Mouse (Mus musculus) myocyte (in vitro differentiated cells): ENCODE data around the gene Blm. TPM values are rescaled to one million over a fixed set of nuclear protein-coding genes. Genes with fewer than 3 reads are reported as not detected.

Experiments
- H3K27me3 ChIP-seq: one replicate; pipeline ENCODE4 v1.6.1; 2011; ENCODE audit not compliant: control insufficient read depth, insufficient read depth, insufficient read length
- H3K36me3 ChIP-seq: one replicate; pipeline ENCODE4 v1.6.1; 2011; ENCODE audit not compliant: control insufficient read depth, insufficient read depth
- H3K4me2 ChIP-seq: one replicate; pipeline ENCODE4 v1.6.1; 2011; ENCODE audit warnings: low read depth, control low read depth
- H3K4me3 ChIP-seq: one replicate; pipeline ENCODE4 v1.5.1; 2011; ENCODE audit warnings: mild to moderate bottlenecking, control low read depth, moderate library complexity
- H3K79me2 ChIP-seq: one replicate; pipeline ENCODE4 v1.6.1; 2011; ENCODE audit not compliant: control insufficient read depth, insufficient read depth
- H3ac ChIP-seq: one replicate; pipeline ENCODE4 v1.6.1; 2011; ENCODE audit not compliant: control insufficient read depth, insufficient read length
- CEBPB ChIP-seq: IDR thresholded peaks from 2 replicates; pipeline ENCODE4 v1.6.1; 2011; ENCODE audit warnings: mild to moderate bottlenecking, moderate library complexity; ENCODE audit not compliant: poor library complexity, insufficient read depth, severe bottlenecking
- E2F4 ChIP-seq: IDR thresholded peaks from one replicate; pipeline ENCODE4 v1.6.1; 2011; ENCODE audit warnings: mild to moderate bottlenecking, control low read depth, moderate library complexity; ENCODE audit not compliant: insufficient read depth
- MAX ChIP-seq: IDR thresholded peaks from one replicate; pipeline ENCODE4 v1.6.1; 2011; ENCODE audit warnings: low read depth, mild to moderate bottlenecking, control low read depth
- MYOD1 ChIP-seq, 3 experiments: IDR thresholded peaks; one replicate each; pipeline ENCODE4 v1.6.1; 2011; ENCODE audit warnings: control low read depth in 2 of 3, low read depth in 2 of 3, mild to moderate bottlenecking in 2 of 3, moderate library complexity in 1 of 3; ENCODE audit not compliant: insufficient read length in 2 of 3, control insufficient read depth in 1 of 3
- MYOG ChIP-seq, 3 experiments: IDR thresholded peaks; one replicate each; pipeline ENCODE4 v1.6.1; 2011; ENCODE audit warnings: control low read depth in 2 of 3, low read depth in 2 of 3, mild to moderate bottlenecking in 2 of 3; ENCODE audit not compliant: insufficient read length in 2 of 3, control insufficient read depth in 1 of 3, insufficient read depth in 1 of 3
- POLR2A ChIP-seq: IDR thresholded peaks from one replicate; pipeline ENCODE4 v1.6.1; 2011; ENCODE audit warnings: low read depth, mild to moderate bottlenecking, control low read depth, moderate library complexity; ENCODE audit not compliant: insufficient read length
- POLR2AphosphoS2 ChIP-seq: IDR thresholded peaks from one replicate; pipeline ENCODE4 v1.6.1; 2011; ENCODE audit warnings: low read depth, control low read depth; ENCODE audit not compliant: insufficient read length
- REST ChIP-seq: IDR thresholded peaks from one replicate; pipeline ENCODE4 v1.6.1; 2011; ENCODE audit warnings: mild to moderate bottlenecking, control low read depth, moderate library complexity; ENCODE audit not compliant: insufficient read depth, insufficient read length
- SRF ChIP-seq: IDR thresholded peaks from one replicate; pipeline ENCODE4 v1.6.1; 2011; ENCODE audit warnings: low read depth; ENCODE audit not compliant: control insufficient read depth, insufficient read length
- TCF12 ChIP-seq: IDR thresholded peaks from one replicate; pipeline ENCODE4 v1.6.1; 2011; ENCODE audit warnings: mild to moderate bottlenecking, control low read depth; ENCODE audit not compliant: poor library complexity, insufficient read depth, severe bottlenecking
- TCF3 ChIP-seq: IDR thresholded peaks from one replicate; pipeline ENCODE4 v1.6.1; 2011; ENCODE audit warnings: low read depth, control low read depth; ENCODE audit not compliant: insufficient read length
- USF1 ChIP-seq: IDR thresholded peaks from one replicate; pipeline ENCODE4 v1.6.1; 2011; ENCODE audit warnings: low read depth, mild to moderate bottlenecking, control low read depth, moderate library complexity
- polyA plus RNA-seq: library from polyadenylated mRNA; unstranded; fragments of >200 nt; fragmentation: generic; extraction: Trizol; gene quantifications from one replicate; pipeline ENCODE4 v1.2.1, GENCODE M21; 2012; ENCODE audit warnings: missing spikeins

Blm gene
- polyA plus RNA-seq, 1 experiment: 1.1 TPM

GRCm38 (mm10) chr7:80555146-80555545 is 20.2 kb upstream of the Blm start:
- H3K79me2 ChIP-seq: no peaks in the 10 kb centered on the region
- TF ChIP-seq POLR2A (no peak), CEBPB (no peak), SRF (no peak), TCF3 (no peak), TCF12 (no peak), E2F4 (no peak), POLR2AphosphoS2 (no peak), MYOG (IDR thresholded peaks at IDR 0.05; ENCODE audit: control insufficient read depth in 1 of 3, insufficient read depth in 1 of 3, insufficient read length in 2 of 3, low read depth in 2 of 3) (no peak), REST (no peak), USF1 (no peak), MAX (no peak), MYOD1 (IDR thresholded peaks at IDR 0.05; ENCODE audit: control insufficient read depth in 1 of 3, insufficient read length in 2 of 3, low read depth in 2 of 3) (no peak)
- H3K4me2 ChIP-seq: no peak overlapping the region
- H3K36me3 ChIP-seq: no peaks in the 10 kb centered on the region
- H3K27me3 ChIP-seq: peaks cover 8% of the 10 kb centered on the region
- no peak overlapping the region for H3K4me3 ChIP-seq
- no peak overlapping the region for H3ac ChIP-seq

DNA sequence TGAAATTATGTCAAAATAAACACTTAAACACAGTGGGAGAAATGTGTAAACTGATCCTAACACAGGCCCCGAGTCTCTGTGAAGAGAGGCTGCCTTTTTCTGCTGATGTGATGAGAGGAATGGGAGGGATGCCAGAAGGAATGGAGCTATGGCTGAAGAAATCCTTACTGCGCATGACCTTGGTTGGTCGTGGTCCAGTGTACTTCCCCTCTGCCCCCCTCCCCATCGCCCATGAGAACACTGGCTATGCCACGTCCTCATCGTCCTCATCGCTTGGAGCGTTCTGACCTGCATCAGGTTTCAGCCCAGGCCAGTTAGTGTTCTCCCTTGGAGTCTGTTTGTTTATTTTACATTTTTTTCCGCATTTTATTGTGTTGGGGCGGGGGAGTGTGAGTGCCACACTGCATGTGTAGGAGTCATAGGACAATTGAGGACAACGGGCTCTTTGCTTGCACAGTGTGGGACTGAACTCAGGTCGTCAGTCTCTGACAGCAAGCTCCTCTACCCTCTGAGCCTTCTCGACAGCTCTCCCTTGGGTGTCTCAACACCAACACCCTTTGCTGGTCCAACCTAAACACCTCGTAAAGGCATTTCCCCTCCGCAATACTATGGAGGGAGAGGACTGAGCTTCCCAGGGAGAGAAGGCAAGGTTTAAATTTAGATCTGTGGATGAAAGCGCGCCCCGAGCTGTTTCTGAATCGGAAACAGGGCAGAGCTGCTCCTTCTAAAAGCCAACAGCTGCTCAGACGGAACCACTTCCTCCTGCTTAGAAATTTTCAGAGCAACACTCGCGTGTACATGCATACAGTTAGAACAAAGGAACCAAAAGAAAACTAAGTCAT is 19.5 kb upstream of the Blm start:
- TF ChIP-seq SRF (no peak), USF1 (no peak), REST (no peak), MAX (no peak), POLR2AphosphoS2 (no peak), POLR2A (no peak), TCF12 (no peak), MYOD1 (IDR thresholded peaks at IDR 0.05; ENCODE audit: control insufficient read depth in 1 of 3, insufficient read length in 2 of 3, low read depth in 2 of 3) (no peak), E2F4 (no peak), CEBPB (no peak), TCF3 (no peak), MYOG (IDR thresholded peaks at IDR 0.05; ENCODE audit: control insufficient read depth in 1 of 3, insufficient read depth in 1 of 3, insufficient read length in 2 of 3, low read depth in 2 of 3) (no peak)
- Histone ChIP-seq H3K4me3 (no peak overlapping the region), H3K27me3 (peaks cover 8% of the 10 kb centered on the region), H3ac (no peak overlapping the region), H3K36me3 (no peaks in the 10 kb centered on the region), H3K79me2 (no peaks in the 10 kb centered on the region), H3K4me2 (no peak overlapping the region)

DNA sequence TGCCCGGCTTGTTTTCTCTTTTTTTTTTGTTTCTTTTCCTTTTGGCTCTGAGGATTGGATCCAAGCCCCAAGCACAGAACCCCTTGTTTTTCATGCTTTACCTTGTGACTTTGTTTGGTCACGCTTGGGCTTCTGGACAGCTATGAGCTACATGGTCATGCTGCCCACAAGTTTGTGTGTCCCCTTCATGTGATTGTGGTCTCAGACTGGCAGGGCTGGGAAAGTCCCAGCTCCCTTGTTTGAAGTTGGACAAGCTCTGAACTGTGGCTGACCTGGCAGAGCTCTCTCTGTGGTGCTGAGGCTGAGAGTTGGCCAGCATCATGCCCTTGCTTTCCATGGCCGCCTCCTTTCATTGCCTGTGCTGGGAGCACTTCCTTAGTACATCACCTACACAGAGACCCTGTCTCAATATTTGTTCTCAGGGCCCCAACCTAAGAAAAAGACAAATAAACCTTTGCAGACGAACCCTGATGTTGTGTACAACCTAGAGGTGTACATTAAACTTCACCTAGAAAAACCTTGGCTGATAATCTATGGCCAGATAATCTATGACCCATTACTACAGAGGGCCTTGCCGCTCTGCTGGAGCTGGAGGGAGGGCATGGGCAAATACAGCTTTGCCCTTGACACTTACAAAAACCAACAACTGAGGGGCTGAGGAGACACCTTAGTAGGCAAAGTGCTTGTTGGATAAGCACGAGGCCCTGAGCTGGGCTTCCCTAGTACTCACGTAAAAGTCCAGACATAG is 13.8 kb upstream of the Blm start:
- Histone ChIP-seq H3K4me3 (no peak overlapping the region), H3ac (no peak overlapping the region), H3K36me3 (no peaks in the 10 kb centered on the region), H3K79me2 (no peaks in the 10 kb centered on the region), H3K4me2 (no peak overlapping the region), H3K27me3 (peaks cover 23% of the 10 kb centered on the region)
- TF ChIP-seq MYOD1 (IDR thresholded peaks at IDR 0.05; ENCODE audit: control insufficient read depth in 1 of 3, insufficient read length in 2 of 3, low read depth in 2 of 3) (no peak), POLR2AphosphoS2 (no peak), REST (no peak), MYOG (IDR thresholded peaks at IDR 0.05; ENCODE audit: control insufficient read depth in 1 of 3, insufficient read depth in 1 of 3, insufficient read length in 2 of 3, low read depth in 2 of 3) (no peak), CEBPB (no peak), E2F4 (no peak), POLR2A (no peak), TCF12 (no peak), MAX (no peak), SRF (no peak)

DNA sequence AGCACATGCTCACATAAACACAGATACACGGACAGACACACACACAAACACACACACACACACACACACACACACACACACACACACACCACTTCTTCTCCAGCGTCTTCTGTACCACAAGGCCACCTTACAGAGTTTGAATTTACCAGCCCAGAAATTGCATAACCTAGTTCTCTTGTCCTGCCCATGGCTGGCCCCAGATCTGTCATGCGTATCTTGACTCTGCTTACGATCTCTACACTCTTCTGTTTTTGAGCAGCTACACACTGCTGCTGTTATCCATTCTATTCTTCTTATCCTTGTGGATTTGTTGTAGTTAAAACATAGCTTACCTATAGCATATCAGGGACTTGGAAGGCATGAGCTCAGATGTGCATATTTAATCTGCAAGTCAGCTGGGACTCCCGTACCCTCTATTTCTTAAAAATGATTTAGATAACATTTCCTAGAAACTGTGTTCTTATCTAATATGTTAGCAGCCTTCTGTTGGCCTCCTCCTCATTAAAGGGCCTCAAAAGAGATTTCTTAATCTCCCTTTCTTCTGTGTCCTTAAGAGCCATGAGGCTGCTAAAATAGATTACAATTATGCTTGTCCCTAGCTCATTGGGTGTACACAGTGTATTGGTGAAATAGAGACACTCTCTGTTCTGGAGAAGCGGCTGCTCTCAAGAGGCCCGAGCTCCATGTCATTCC is 7.4 kb upstream of the Blm start:
- TF ChIP-seq MAX: no peak
- TF ChIP-seq REST: no peak
- TF ChIP-seq MYOD1 (IDR thresholded peaks at IDR 0.05; ENCODE audit: control insufficient read depth in 1 of 3, insufficient read length in 2 of 3, low read depth in 2 of 3): no peak
- TF ChIP-seq USF1: no peak
- TF ChIP-seq POLR2AphosphoS2: no peak
- TF ChIP-seq TCF12: no peak
- TF ChIP-seq E2F4: no peak
- TF ChIP-seq POLR2A: no peak
- TF ChIP-seq CEBPB: no peak
- TF ChIP-seq SRF: no peak
- no peak for TF ChIP-seq TCF3
- no peak for TF ChIP-seq MYOG (IDR thresholded peaks at IDR 0.05; ENCODE audit: control insufficient read depth in 1 of 3, insufficient read depth in 1 of 3, insufficient read length in 2 of 3, low read depth in 2 of 3)
- Histone ChIP-seq H3K4me2 (no peak overlapping the region), H3K4me3 (no peak overlapping the region), H3K27me3 (peaks cover 25% of the 10 kb centered on the region), H3K79me2 (no peaks in the 10 kb centered on the region), H3ac (no peak overlapping the region), H3K36me3 (no peaks in the 10 kb centered on the region)
